Mouse (Mus musculus): Measurements from ENCODE around the gene Pgrmc1.

GRCm38 (mm10) chrX:36628102-36628501 lies 30.1 kb downstream of the Pgrmc1 start:
- TF ChIP-seq POLR2A (IDR thresholded peaks at IDR 0.05; ENCODE audit: low read depth, low read length) (no peak), CTCF (IDR thresholded peaks at IDR 0.05; ENCODE audit: extremely low read depth, insufficient read depth, insufficient read length, insufficient replicate concordance) (no peak)
